Mouse (Mus musculus) E14TG2a.4 (cell line): ENCODE data around the gene Trpc4ap.
A peak's percentile ranks its signal among the peaks of the same experiment; 100 is the strongest.
"Not testable (repeated sequence)": the region's sequence is repeated elsewhere in the genome, so short reads cannot be mapped to it uniquely, and the experiment has no call there.

Source experiments
- H3K27me3 ChIP-seq: 2 replicates; pipeline ENCODE4 v1.6.1; 2014; ENCODE audit warnings: low read length, control low read depth; ENCODE audit not compliant: insufficient read depth
- H3K36me3 ChIP-seq: 2 replicates; pipeline ENCODE4 v1.6.1; 2014; ENCODE audit warnings: low read length, control low read depth; ENCODE audit not compliant: insufficient read depth
- H3K4me1 ChIP-seq: replicated peaks from 2 replicates; pipeline ENCODE4 v1.6.1; 2014; ENCODE audit warnings: low read depth, low read length, control low read depth
- H3K4me3 ChIP-seq: replicated peaks from 2 replicates; pipeline ENCODE4 v1.5.1; 2014; ENCODE audit warnings: mild to moderate bottlenecking, low read length
- H3K9me3 ChIP-seq: 2 replicates; pipeline ENCODE4 v1.6.1; 2014; ENCODE audit warnings: low read length, control low read depth
- CTCF ChIP-seq: conservative IDR thresholded peaks from 2 replicates; pipeline ENCODE4 v1.5.1; 2014; ENCODE audit warnings: low read length
- NANOG ChIP-seq: IDR thresholded peaks from 2 replicates; pipeline ENCODE4 v1.6.1; 2014; ENCODE audit warnings: borderline replicate concordance, low read length, mixed read lengths
- POU5F1 ChIP-seq: IDR thresholded peaks from 2 replicates; pipeline ENCODE4 v1.6.1; 2014; ENCODE audit warnings: low read length, borderline replicate concordance

The Trpc4ap gene

DNA sequence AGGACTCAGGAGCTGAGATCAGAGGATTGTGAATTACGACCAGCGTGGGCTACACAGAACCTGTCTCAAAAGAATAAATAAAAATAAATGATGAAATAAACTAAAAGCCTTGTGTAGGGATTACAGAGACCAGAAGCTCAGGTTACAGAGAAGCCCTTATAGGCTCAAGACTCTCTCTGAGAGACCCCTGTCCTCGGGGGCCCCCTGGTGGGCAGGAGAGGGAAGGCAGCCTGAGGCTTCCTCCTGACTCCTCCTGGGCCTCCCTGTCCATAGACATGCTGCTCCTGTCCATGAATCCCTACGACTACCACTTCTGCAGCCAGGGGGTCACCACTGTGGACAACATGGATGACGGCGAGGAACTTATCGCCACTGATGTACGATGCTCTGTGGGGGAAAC is 72.4 kb downstream of the Trpc4ap start:
- Histone ChIP-seq H3K27me3 (peaks cover 27% of the 10 kb centered on the region), H3K4me3 (no peak overlapping the region), H3K9me3 (no peaks in the 10 kb centered on the region), H3K4me1 (peaks cover 81% of the 10 kb centered on the region), H3K36me3 (no peaks in the 10 kb centered on the region)
- TF ChIP-seq CTCF: peak; percentile 96
- TF ChIP-seq NANOG: no peak
- TF ChIP-seq POU5F1: no peak

- TF ChIP-seq CTCF (no peak), NANOG (no peak), POU5F1 (no peak)
- no peaks in the 10 kb centered on the region for H3K9me3 ChIP-seq
- H3K4me3 ChIP-seq: no peak overlapping the region
- peaks cover 16% of the 10 kb centered on the region for H3K27me3 ChIP-seq
- H3K36me3 ChIP-seq: no peaks in the 10 kb centered on the region
- H3K4me1 ChIP-seq: peaks cover 88% of the 10 kb centered on the region
These were observed 75.2 kb downstream of the Trpc4ap start for GRCm38 (mm10) chr2:155616971-155617370.

DNA sequence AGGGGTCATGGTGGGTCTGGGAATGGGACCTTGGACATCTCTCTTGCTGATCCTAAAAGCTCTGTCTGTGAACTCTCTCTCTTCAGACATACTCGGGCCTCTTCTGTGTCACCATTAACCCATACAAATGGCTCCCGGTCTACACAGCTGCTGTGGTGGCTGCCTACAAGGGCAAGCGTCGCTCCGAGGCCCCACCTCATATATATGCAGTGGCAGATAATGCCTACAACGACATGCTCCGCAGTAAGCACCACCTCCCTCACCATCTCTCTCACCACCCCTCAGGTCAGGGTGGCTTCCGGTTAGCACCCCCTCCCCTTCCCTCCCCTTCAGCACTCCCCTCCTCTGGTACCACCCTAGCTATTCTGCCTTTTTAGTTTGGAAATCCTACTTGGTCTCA is 78.2 kb downstream of the Trpc4ap start:
- TF ChIP-seq NANOG (no peak), CTCF (no peak), POU5F1 (no peak)
- no peaks in the 10 kb centered on the region for H3K36me3 ChIP-seq
- no peaks in the 10 kb centered on the region for H3K9me3 ChIP-seq
- peak overlapping the region; percentile 79 for H3K4me3 ChIP-seq
- peaks cover 78% of the 10 kb centered on the region for H3K4me1 ChIP-seq
- H3K27me3 ChIP-seq: peaks cover 4% of the 10 kb centered on the region; the same call in 1 of the 2 replicates

DNA sequence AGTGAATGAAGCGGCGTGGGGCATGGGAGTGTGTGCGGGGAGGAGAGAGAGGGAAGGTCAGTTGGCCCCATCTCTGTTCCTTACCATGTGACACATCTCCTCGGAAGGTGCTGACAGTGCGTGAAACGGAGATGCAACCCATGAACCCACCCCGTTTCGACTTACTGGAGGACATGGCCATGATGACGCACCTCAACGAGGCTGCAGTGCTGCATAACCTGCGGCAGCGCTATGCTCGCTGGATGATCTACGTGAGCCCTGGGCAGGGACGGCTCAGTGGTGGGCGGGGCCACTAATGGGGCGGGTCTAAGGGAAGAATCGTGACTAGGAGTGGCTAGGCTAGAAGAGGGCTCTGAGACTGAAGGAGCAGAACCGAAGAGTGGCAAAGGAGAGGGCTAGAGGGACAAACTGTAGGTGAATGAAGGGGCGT is 78.8 kb downstream of the Trpc4ap start:
- Histone ChIP-seq H3K27me3 (peaks cover 4% of the 10 kb centered on the region; the same call in 1 of the 2 replicates), H3K9me3 (no peaks in the 10 kb centered on the region), H3K36me3 (no peaks in the 10 kb centered on the region), H3K4me3 (peak overlapping the region; percentile 79), H3K4me1 (peaks cover 71% of the 10 kb centered on the region)
- TF ChIP-seq CTCF: no peak
- TF ChIP-seq POU5F1: no peak

DNA sequence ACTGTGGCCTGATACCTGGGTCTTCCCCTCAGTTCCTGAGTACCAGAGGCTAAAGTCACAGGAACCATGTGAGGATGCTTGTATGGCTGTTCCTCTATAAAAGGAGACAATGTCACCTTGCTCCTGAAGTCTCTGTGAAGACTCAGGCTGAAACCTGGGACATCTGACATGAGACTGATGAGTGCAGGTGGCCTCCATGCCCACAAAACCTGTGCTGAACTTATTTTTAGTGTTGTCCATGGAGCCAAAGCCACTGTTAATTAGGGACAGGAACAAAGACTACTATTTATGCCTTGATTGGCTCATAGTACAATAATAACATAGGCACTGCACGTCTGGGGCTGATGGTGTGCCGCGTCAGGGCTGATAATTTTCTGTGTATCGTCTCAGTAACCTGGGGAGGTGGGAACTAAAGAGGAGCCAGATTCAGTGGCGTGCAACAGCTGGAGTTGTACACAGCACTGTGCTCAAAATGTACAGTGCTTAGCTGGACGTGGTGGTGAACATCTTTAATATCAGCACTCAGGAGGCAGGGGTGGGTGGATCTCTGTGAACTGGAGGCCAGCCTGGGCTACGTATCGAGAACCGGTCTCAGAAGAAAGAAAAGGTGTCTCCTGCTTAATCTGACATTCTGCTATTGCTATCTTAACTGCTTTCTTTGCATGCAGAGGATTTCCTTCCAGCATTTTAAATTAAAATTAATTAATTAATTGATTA is 80.2 kb downstream of the Trpc4ap start:
- Histone ChIP-seq H3K9me3 (no peaks in the 10 kb centered on the region), H3K27me3 (peaks cover 7% of the 10 kb centered on the region; the same call in 1 of the 2 replicates), H3K36me3 (no peaks in the 10 kb centered on the region), H3K4me1 (peaks cover 63% of the 10 kb centered on the region), H3K4me3 (0 out of 2 replicates have a peak overlapping the region, but pooled peaks have one; percentile 79)
- TF ChIP-seq NANOG (no peak), POU5F1 (no peak), CTCF (no peak)

DNA sequence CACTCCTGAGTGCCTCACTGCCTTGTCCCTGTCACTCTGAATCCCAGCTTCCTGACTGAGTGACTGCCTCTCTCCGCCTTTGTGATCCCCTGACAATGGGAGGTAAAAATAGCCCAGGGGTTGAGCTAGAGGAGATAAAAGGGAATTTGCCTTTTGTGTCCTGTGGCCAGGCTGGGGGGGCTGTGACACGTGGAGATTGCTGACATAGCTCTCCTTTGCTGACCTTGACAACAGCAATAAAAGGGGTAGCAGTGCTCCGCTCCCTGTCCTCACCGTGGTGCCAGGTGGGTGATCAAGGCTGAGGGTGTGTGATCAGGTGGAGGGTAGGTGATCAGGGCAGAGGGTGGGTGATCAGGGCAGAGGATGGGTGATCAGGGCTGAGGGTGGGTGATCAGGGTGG is 81.2 kb downstream of the Trpc4ap start, which contains the start of gene Myh7b:
Gene Myh7b (plus strand): TSS at position 235 of the 400 bp plus-strand sequence.
- H3K4me1 ChIP-seq: peaks cover 61% of the 10 kb centered on the region
- no peak for TF ChIP-seq CTCF
- no peak for TF ChIP-seq POU5F1
- TF ChIP-seq NANOG: no peak

GRCm38 (mm10) chr2:155606360-155606759 is 85.8 kb downstream of the Trpc4ap start:
- Histone ChIP-seq H3K9me3 (no peaks in the 10 kb centered on the region), H3K27me3 (0 out of 2 replicates have a peak, but pooled peaks cover 3% of the 10 kb centered on the region), H3K36me3 (no peaks in the 10 kb centered on the region), H3K4me3 (no peak overlapping the region), H3K4me1 (peaks cover 33% of the 10 kb centered on the region)
- TF ChIP-seq POU5F1: no peak
- no peak for TF ChIP-seq NANOG
- no peak for TF ChIP-seq CTCF

More for the DNA sequence above, 81.2 kb downstream of the Trpc4ap start, which contains the start of gene Myh7b:
- Histone ChIP-seq H3K4me3 (no peak within 1 kb of the TSS), H3K9me3 (no peaks in the 10 kb centered on the region), H3K36me3 (no peaks in the 10 kb centered on the region), H3K27me3 (peaks cover 5% of the 10 kb centered on the region; the same call in 1 of the 2 replicates)

- not testable (repeated sequence) for H3K36me3 ChIP-seq, H3K9me3 ChIP-seq, H3K4me3 ChIP-seq, H3K27me3 ChIP-seq
- H3K4me1 ChIP-seq: peaks cover 25% of the 10 kb centered on the region
These were observed 87.0 kb downstream of the Trpc4ap start for GRCm38 (mm10) chr2:155605236-155605589.

DNA sequence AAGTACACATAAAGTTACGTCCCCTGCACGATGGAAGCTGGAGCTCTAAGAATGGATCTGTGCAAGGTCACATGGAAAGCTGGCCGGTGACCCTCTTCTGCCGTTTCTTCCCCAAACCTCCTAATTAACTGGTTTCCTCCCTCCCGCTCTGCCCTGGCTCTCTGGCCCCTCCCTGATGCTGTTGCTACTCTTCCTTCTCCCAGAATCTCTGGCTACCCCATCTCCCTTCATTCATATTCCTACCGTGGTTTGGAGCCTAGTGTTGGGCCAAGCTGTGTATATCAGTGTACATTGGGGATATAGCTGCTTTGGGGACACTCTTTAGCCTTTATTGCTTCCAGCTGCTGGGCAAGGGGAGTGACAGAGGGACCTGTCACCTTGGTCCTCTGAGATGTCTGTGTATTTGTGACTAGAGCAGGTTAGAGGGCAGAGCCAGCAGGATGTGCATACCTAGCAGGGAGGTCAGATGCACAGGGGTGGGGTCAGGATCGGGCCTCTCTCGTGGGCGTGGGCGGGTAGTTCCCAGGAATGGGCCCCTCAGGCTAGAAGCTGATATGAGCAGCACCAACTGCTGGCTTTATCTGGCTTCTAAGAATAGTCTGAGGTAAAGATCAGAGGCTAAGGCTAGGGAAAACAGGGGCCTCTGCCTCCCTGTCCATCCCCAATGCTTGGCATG is 87.5 kb downstream of the Trpc4ap start:
- TF ChIP-seq CTCF (no peak), POU5F1 (no peak), NANOG (no peak)
- Histone ChIP-seq H3K4me3 (no peak overlapping the region), H3K4me1 (peaks cover 25% of the 10 kb centered on the region), H3K36me3 (no peaks in the 10 kb centered on the region), H3K27me3 (0 out of 2 replicates have a peak, but pooled peaks cover 3% of the 10 kb centered on the region), H3K9me3 (no peaks in the 10 kb centered on the region)
